Mouse (Mus musculus) neural tube, embryonic 14.5 days (tissue): Measurements from ENCODE around the gene Il21r. TPM values are rescaled to one million over a fixed set of nuclear protein-coding genes. Genes with fewer than 3 reads are reported as not detected.

Experiments used
- ATAC-seq: fragments of 200-750 bp; cut with Nextera tagmentation; 2 replicates; pipeline ENCODE4 v1.8.0; 2017; ENCODE audit warnings: low read depth, mild to moderate bottlenecking, moderate TSS enrichment, moderate library complexity
- H3K27ac ChIP-seq: fragments of 300-500 bp; sonication (generic); 2 replicates; pipeline ENCODE4 v1.5.1; 2014; ENCODE audit warnings: low read depth, mild to moderate bottlenecking, control low read depth, low read length, moderate library complexity, mixed read lengths
- H3K27me3 ChIP-seq: fragments of 300-500 bp; sonication (generic); 2 replicates; pipeline ENCODE4 v1.6.1; 2014; ENCODE audit warnings: low read length; ENCODE audit not compliant: control insufficient read depth, insufficient read depth
- H3K36me3 ChIP-seq: fragments of 300-500 bp; sonication (generic); 2 replicates; pipeline ENCODE4 v1.6.1; 2014; ENCODE audit warnings: low read length, mixed read lengths; ENCODE audit not compliant: control insufficient read depth, insufficient read depth
- H3K4me1 ChIP-seq: fragments of 300-500 bp; sonication (generic); 2 replicates; pipeline ENCODE4 v1.6.1; 2014; ENCODE audit warnings: low read length; ENCODE audit not compliant: control insufficient read depth, insufficient read depth
- H3K4me2 ChIP-seq: fragments of 300-500 bp; sonication (generic); 2 replicates; pipeline ENCODE4 v1.6.1; 2014; ENCODE audit warnings: mild to moderate bottlenecking, low read depth, low read length, control low read depth
- H3K4me3 ChIP-seq: fragments of 300-500 bp; sonication (generic); 2 replicates; pipeline ENCODE4 v1.5.1; 2014; ENCODE audit warnings: low read depth, low read length, control low read depth, mixed read lengths
- H3K9ac ChIP-seq: fragments of 300-500 bp; sonication (generic); replicated peaks from 2 replicates; pipeline ENCODE4 v1.6.1; 2014; ENCODE audit warnings: low read depth, mild to moderate bottlenecking, control low read depth, low read length, mixed read lengths
- H3K9me3 ChIP-seq: fragments of 300-500 bp; sonication (generic); 2 replicates; pipeline ENCODE4 v1.6.1; 2016; ENCODE audit warnings: low read length; ENCODE audit not compliant: control insufficient read depth
- WGBS: fragments of 180-500 bp; shearing (Covaris S2); extraction: QIAGEN DNeasy Blood & Tissue Kit; methylation state at CpG from one replicate; pipeline ENCODE4 v1.1.7; 2014; 5-methylcytosine and 5-hydroxymethylcytosine counted together
- polyA plus RNA-seq: library from polyadenylated mRNA; unstranded; fragments of >200 nt; fragmentation: Nextera tagmentation; extraction: Ambion mirVana; gene quantifications from 2 replicates; pipeline ENCODE4 v1.2.1, GENCODE M21; 2014

The Il21r gene
- polyA plus RNA-seq, 1 experiment from 2014 or later, result not detected

DNA sequence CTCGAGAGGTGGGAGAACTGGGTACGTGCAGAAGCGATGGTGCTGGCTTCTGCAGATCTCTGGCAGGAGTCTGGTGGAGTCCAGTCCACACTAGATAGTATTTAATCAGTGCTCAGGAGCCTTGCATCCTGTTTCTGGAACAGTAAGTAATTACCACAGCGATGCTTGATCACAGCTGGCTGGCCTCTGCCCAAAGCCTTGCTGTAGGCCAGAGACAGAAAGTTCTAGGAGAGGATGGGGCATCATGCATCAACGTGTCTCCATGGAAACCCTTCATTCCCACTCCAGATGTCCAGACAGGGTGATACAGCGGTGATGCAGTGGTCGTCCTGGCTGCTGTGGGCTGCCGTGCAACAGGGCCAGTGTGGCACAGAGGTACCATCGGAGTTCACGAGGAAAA lies 43.7 kb upstream of the Il21r start:
- no peak overlapping the region for H3K27ac ChIP-seq
- H3K36me3 ChIP-seq, result no peaks in the 10 kb centered on the region
- no peak overlapping the region for H3K4me2 ChIP-seq
- no peak overlapping the region for H3K9ac ChIP-seq
- ATAC-seq, result no peak
- WGBS, result 91% methylated on average over 10 of the region's 10 CpGs
- no peaks in the 10 kb centered on the region for H3K27me3 ChIP-seq
- no peaks in the 10 kb centered on the region for H3K9me3 ChIP-seq
- H3K4me3 ChIP-seq, result no peak overlapping the region
- no peaks in the 10 kb centered on the region for H3K4me1 ChIP-seq

DNA sequence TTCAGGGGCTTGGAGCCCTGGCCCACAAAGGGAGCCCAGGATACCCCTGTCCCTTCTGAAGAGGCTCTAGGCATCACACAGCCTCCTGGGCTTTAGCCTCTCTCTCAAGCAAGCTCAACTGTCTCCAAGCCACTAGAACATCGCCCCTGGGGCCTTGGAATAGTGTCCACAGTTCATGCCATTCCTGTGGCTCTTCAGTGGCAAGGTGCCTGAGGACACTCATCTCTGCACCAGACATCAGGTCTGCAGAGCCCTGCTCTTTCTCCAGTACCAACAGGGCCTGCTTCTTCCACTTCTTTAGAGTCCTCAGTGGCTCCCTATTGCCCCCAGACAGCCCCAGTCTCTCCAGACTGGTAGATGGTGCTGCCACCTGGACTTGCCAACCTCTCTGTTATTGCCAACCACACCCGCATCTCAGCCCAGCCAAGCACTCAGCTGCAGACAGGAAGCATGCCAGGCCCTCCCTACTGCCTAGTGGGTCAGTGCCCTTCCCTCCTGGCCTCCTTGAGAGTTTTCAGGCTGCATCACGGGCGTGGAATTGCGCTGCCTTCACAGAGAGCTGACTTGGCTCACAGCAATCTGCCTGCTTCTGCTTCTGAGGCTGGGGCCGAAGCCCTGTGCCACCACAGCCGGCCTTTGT lies 43.0 kb upstream of the Il21r start:
- H3K9me3 ChIP-seq, result no peaks in the 10 kb centered on the region
- H3K27me3 ChIP-seq, result no peaks in the 10 kb centered on the region
- H3K9ac ChIP-seq, result no peak overlapping the region
- no peak for ATAC-seq
- H3K36me3 ChIP-seq, result no peaks in the 10 kb centered on the region
- H3K27ac ChIP-seq, result no peak overlapping the region
- no peaks in the 10 kb centered on the region for H3K4me1 ChIP-seq
- H3K4me2 ChIP-seq, result no peak overlapping the region
- 85% methylated on average over 7 of the region's 7 CpGs for WGBS
- H3K4me3 ChIP-seq, result no peak overlapping the region

DNA sequence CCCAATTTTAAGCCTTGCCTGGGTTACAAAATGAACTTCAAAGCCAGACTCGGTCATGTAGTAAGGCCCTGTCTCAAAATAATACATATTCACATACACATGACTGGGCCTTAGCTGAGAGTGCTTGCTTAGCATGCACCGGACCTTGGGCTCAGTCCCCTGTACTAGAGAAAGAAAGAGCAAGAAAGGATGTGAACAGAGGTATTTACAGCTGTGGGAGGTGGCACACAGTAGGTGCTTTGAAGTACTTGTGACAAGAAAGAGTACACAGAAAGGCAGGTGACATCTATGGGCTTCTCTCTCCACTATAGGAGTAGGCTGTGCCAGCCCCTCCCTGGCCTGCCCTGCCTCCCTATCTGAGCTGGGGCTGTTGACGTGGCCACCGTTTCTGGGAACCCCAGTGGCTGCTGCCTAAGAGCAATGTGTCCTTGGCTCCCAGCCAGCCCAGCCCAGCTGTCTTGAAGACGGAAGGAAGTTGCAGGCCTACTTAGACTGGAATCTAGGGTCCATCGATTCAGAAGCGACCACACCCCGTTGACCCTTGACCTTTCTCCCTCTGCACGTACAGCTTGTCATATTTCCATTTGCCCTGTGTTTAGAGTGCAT lies 42.0 kb upstream of the Il21r start:
- no peak overlapping the region for H3K9ac ChIP-seq
- H3K4me2 ChIP-seq, result no peak overlapping the region
- no peak overlapping the region for H3K4me3 ChIP-seq
- no peak overlapping the region for H3K27ac ChIP-seq
- H3K27me3 ChIP-seq, result no peaks in the 10 kb centered on the region
- WGBS, result 57% methylated on average over 9 of the region's 9 CpGs
- H3K4me1 ChIP-seq, result no peaks in the 10 kb centered on the region
- ATAC-seq, result no peak
- H3K9me3 ChIP-seq, result no peaks in the 10 kb centered on the region
- H3K36me3 ChIP-seq, result no peaks in the 10 kb centered on the region

DNA sequence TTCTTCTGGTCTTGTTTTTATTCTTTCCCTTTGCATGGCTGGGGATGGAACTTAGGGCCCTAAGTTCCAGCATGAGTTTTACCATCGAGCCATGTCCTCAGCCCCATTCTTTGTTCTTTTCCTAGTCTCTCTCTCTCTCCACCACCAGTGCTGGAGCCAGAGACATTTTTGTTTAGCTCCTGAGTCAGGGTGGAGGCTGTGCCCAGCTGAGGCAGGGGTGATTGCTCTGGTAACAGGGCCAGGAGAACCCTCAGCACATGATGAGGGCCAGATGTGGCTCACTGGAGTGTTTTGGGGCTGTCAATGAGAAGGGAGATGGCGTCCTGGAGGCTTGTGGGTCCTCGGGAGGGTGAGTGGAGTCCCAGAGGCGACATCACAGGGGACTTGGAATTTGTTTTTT lies 40.8 kb upstream of the Il21r start:
- H3K4me3 ChIP-seq, result no peak overlapping the region
- 74% methylated on average over 4 of the region's 4 CpGs for WGBS
- H3K27ac ChIP-seq, result no peak overlapping the region
- no peak overlapping the region for H3K4me2 ChIP-seq
- no peak for ATAC-seq
- no peaks in the 10 kb centered on the region for H3K4me1 ChIP-seq
- H3K36me3 ChIP-seq, result no peaks in the 10 kb centered on the region
- no peak overlapping the region for H3K9ac ChIP-seq
- H3K9me3 ChIP-seq, result no peaks in the 10 kb centered on the region
- H3K27me3 ChIP-seq, result no peaks in the 10 kb centered on the region

DNA sequence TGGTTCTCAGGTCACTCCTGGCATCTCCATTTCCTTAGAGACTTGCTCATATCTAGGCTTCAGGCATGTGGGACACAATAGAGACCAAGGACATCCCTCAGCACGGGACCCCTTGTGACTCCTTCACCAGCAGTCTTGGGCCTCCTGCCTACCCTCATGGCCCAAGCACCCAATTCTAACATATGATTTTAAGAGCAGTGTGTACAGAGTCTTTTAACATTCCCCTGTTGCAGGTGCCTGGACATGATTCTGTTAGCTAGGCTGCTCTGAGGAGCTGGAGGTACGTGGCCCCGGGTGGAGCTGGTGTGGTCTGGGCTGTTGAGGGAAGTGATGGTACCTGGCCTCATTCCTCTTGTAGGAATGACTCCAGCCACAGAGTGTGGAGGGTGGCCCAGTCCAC lies 40.1 kb upstream of the Il21r start:
- no peaks in the 10 kb centered on the region for H3K36me3 ChIP-seq
- H3K27me3 ChIP-seq, result no peaks in the 10 kb centered on the region
- no peak overlapping the region for H3K4me2 ChIP-seq
- WGBS, result 84% methylated on average over 3 of the region's 3 CpGs
- H3K4me3 ChIP-seq, result no peak overlapping the region
- no peaks in the 10 kb centered on the region for H3K9me3 ChIP-seq
- H3K4me1 ChIP-seq, result no peaks in the 10 kb centered on the region
- no peak overlapping the region for H3K9ac ChIP-seq
- ATAC-seq, result no peak
- no peak overlapping the region for H3K27ac ChIP-seq

DNA sequence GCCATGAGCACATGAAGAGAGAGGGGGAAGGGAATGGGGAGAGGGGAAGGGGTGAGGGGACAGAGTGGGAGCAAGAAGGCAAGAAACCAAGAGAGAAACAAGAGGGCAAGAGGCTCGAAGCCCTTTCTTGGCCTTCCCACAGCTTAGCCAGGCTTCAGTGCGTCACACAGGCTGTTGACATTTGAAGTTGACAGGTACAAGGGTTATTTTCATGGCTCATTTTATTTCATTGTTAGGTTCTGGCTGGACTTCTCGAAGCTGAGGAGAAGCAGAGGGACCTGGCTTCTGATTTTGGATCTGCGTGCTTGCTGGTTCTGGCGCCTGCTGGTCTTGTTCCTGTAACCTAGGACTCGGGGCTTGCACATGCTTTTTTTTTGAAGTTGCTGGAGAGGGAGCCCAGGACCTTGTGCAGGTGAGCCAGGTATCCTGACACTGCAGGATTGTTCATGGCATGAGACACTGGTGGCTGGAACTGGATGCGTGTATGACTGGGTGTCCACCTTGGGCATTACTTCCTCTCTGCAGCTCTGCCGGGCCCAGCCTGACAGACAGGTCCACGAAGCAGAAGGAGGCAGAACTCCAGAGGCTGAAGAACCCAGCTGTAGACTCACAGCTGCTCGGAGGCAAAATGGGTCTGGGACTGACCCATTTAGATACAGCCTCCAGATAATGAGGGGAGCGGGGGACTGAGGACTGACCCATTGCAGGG lies 38.8 kb upstream of the Il21r start:
- Histone ChIP-seq H3K9ac (no peak overlapping the region), H3K36me3 (no peaks in the 10 kb centered on the region), H3K4me3 (no peak overlapping the region), H3K9me3 (no peaks in the 10 kb centered on the region), H3K4me1 (no peaks in the 10 kb centered on the region), H3K4me2 (no peak overlapping the region), H3K27me3 (no peaks in the 10 kb centered on the region), H3K27ac (no peak overlapping the region)
- 83% methylated on average over 11 of the region's 11 CpGs for WGBS
- ATAC-seq, result no peak

DNA sequence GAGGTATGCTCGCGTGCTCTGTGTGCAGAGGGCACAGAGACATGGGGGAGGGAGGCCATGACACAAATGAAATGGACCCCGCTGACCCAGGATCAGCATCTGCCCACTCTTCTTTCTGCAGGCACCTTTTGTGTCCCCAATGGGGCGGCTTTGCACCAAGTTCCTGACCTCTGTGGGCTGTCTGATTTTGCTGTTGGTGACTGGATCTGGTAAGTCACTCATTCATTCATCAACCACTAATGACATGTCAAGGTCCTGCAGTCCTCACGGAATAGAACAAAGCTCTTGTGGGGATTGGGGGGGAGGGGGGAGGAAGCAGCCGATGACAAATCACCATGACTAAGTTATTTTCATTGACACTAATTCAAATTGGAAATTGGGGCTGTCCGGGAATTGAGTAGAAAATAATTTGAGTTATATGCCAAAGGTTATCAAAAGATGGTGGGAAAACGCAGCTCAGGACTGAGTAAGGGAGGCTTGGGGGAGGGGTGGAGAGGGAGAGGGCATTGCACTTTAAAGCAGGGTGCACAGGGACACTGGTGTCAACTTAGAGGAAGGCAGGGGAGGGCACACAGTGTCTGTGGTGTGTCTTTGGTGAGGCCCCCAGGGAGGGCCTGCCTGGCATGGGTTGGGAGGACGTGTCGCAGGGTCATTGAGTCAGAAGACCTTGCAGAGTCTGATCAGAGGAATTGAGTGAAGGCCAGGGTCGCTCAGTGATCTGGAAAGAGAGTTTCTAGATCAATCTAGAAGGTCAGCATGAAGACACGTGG lies 37.5 kb upstream of the Il21r start:
- no peak for ATAC-seq
- no peaks in the 10 kb centered on the region for H3K4me1 ChIP-seq
- no peak overlapping the region for H3K4me2 ChIP-seq
- H3K9ac ChIP-seq, result no peak overlapping the region
- H3K4me3 ChIP-seq, result no peak overlapping the region
- WGBS, result 52% methylated on average over 12 of the region's 12 CpGs
- no peaks in the 10 kb centered on the region for H3K36me3 ChIP-seq
- no peak overlapping the region for H3K27ac ChIP-seq
- H3K9me3 ChIP-seq, result no peaks in the 10 kb centered on the region
- no peaks in the 10 kb centered on the region for H3K27me3 ChIP-seq

DNA sequence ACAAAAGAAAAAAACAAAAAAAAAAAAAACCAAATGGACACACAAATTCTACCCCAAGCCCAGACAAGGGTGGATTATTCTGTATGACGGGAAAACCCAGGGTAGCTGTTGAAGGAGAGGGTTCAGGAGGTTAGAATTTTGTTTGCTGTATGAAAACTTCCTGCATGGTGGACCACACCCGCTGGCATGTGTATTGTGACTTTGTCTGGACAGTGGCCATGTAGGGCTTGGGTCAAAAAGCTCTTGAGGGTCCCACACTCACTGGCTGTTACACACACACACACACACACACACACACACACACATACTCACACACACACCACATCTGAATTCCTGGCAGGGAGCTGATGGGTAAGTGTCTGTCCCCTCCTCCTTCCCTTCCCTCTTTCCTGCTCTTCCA lies 36.8 kb upstream of the Il21r start:
- Histone ChIP-seq H3K4me2 (no peak overlapping the region), H3K27me3 (no peaks in the 10 kb centered on the region), H3K9ac (no peak overlapping the region), H3K27ac (no peak overlapping the region), H3K9me3 (no peaks in the 10 kb centered on the region), H3K4me3 (no peak overlapping the region), H3K36me3 (no peaks in the 10 kb centered on the region), H3K4me1 (no peaks in the 10 kb centered on the region)
- no peak for ATAC-seq
- WGBS, result 88% methylated on average over 2 of the region's 2 CpGs

DNA sequence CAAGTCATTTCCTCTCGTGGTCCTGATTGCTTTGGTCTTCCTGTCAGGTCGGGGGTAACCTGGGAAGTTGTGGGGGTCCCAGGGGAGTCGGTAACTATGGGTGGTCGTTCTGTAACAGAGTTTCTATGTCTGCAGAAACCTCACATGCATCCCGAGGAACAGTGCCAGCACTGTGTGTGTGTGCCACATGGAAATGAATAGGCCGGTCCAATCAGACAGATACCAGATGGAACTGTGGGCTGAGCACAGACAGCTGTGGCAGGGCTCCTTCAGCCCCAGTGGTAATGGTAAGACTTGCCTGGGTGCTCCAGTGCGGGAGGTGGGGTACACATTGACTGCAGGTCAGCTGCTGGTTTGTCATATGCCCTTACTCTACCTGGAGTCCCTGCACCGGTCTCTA lies 34.3 kb upstream of the Il21r start:
- no peak for ATAC-seq
- H3K4me3 ChIP-seq, result no peak overlapping the region
- H3K4me2 ChIP-seq, result no peak overlapping the region
- no peaks in the 10 kb centered on the region for H3K36me3 ChIP-seq
- WGBS, result 88% methylated on average over 8 of the region's 8 CpGs
- H3K27me3 ChIP-seq, result no peaks in the 10 kb centered on the region
- H3K4me1 ChIP-seq, result no peaks in the 10 kb centered on the region; the same call in 1 of the 2 replicates
- no peak overlapping the region for H3K27ac ChIP-seq
- H3K9me3 ChIP-seq, result no peaks in the 10 kb centered on the region
- no peak overlapping the region for H3K9ac ChIP-seq
